13 mouse cellular contexts compared by ENCODE assay signal in the genomic region with DNA sequence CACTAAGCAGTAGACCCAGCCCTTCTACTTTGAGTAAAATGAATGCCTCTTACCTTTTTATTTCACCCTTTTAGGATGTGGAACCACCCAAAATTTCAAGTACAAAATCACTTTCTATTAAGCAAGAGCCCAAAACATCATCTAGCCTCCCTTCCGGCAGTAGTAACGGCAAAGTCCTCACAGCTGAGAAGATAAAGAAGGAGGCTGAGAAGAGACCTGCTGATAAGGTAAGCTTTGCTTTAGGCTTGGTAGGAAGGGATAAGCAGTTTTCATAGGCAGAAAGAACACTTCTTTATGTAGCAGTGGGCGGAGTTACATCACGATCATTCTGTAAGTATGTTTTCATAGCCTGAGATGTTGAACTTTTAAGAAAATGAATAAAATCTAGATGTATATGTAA.
"Had no signal": no experiment of that assay in that cellular context is flagged by ENCODE, and none has a peak within 500 bp of the region (broad histone marks: within the 10 kb centered on the region; RNA-seq: fewer than 3 reads in every experiment).

No protein-coding gene starts in this region.

- H3K27ac ChIP-seq: left cerebral cortex, adult 2 months; limb, embryonic 10.5 days; macrophage; neural tube, embryonic 13.5 days; stomach, postnatal 0 days had no signal

- H3K27me3 ChIP-seq: neural tube, embryonic 13.5 days had no signal

- H3K9me3 ChIP-seq: limb, embryonic 10.5 days; neural tube, embryonic 13.5 days had no signal

- ATAC-seq: intestine, postnatal 0 days had no signal

- DNase-seq: kidney, adult 8-10 months; kidney, postnatal 25 days; lung, embryonic 14.5 days; lung, postnatal 10 days; midbrain, embryonic 14.5 days; right cerebral cortex, adult 18-20 months; thymus, postnatal 4 days had no signal

- H3K4me3 ChIP-seq: left cerebral cortex, adult 2 months; limb, embryonic 10.5 days; neural tube, embryonic 13.5 days had no signal

- H3K9ac ChIP-seq: lung, embryonic 14.5 days; neural tube, embryonic 13.5 days had no signal

- H3K4me2 ChIP-seq: lung, embryonic 14.5 days; neural tube, embryonic 13.5 days had no signal
